Mouse (Mus musculus) G1E (cell line): ENCODE results near the gene Ccnq.

ENCODE experiments used
- CTCF ChIP-seq: IDR thresholded peaks from 2 replicates; pipeline ENCODE4 v1.5.1; 2012; ENCODE audit warnings: low read depth, low read length, inconsistent platforms, mixed read lengths
- GATA1 ChIP-seq: IDR thresholded peaks from 2 replicates; pipeline ENCODE4 v1.6.1; 2012; ENCODE audit warnings: borderline replicate concordance, low read length, inconsistent platforms, mixed read lengths
- POLR2AphosphoS5 ChIP-seq: IDR thresholded peaks from 2 replicates; pipeline ENCODE4 v1.6.1; 2012; ENCODE audit warnings: low read depth, low read length, inconsistent platforms; ENCODE audit not compliant: insufficient replicate concordance
- TAL1 ChIP-seq: conservative IDR thresholded peaks from 2 replicates; pipeline ENCODE4 v1.6.1; 2012; ENCODE audit warnings: low read depth, low read length, inconsistent platforms, mixed read lengths

DNA sequence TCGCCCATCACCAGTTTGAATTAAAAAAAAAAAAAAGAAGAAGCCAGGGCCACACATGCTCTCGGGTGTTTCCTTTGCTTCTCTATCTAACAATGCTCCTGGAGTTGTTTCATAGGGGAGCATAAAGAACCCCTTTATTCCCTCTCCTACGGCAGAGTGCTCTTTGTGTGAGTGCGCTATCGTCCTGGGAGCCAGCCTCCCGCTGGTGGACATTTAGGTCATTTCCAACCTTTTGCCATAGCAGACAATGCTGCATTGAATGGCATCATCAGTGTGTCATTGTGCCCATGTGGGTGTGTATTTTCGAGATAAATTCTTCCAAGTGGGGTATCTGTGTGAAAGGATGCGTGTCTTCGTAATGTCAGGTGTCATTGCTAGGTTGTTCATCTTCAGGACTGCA is 9.6 kb upstream of the Ccnq start:
- no peak for TF ChIP-seq POLR2AphosphoS5
- no peak for TF ChIP-seq CTCF
- no peak for TF ChIP-seq GATA1
- TF ChIP-seq TAL1 = no peak
